Mouse (Mus musculus) heart, adult 2 months (tissue): ENCODE data around the gene Apol9b.

Experiments used
- CTCF ChIP-seq: fragments of 200-600 bp; IDR thresholded peaks from 2 replicates; pipeline ENCODE4 v1.8.1; 2022; ENCODE audit warnings: antibody characterized with exemption, mild to moderate bottlenecking, moderate library complexity
- EP300 ChIP-seq: fragments of 200-500 bp; IDR thresholded peaks from 2 replicates; pipeline ENCODE4 v1.6.1; 2011; ENCODE audit warnings: low read depth, low read length, control low read depth; ENCODE audit not compliant: insufficient read depth

DNA sequence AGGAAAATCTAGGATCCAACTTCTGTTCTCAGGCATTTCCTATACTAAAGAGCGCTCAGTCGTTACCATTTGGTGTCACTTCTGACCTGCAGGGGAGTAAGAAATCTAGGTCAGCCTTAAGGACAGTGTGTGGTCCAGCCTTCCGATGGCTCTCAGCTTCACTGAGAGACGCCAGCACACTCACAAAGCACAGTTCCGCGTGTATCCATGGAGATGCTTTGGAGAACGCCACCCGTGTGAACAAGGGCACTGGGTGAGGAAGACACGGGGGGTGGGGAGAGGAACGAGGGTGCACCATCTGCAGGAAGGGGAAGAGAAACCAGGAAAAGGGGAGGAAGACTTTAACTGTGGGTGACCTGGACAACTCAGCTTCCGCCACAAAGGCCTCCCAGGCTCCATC lies 23.6 kb downstream of the Apol9b start:
- TF ChIP-seq EP300 (no peak), CTCF (no peak)
